Comparison of ENCODE assay signal across 10 mouse cellular contexts in the genomic region with DNA sequence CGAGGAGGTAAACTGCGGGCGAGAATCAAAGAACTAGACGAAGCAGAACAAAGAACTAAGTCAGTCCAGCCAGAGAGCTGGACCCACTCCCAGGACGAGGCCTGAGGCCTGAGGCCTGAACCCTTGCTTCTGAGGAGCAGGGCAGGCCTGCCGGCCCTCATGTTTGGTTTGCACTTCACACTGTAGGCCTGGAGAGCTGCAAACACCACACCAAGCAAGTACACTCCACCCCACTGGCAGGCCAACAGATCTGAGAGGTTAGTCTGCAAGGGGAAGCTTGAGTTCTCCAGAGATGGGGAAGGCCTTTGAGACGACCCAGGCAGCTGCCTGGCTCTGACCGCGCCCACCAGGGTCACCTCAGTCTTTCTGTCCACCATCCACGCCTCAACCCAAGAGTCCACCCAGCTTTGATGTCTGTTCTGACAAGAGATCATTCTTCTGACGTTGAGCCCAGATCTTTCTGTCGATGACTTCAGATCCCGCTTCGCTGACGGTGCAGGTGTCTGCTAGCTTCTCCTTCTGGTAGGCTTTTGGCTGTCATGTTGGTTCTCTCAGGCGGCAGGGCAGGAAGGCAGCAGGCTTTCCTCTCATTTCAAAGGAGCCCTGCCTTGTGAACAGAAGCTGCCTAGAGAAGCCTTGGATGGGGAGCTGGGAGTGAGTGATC.
DNase-seq lines count a peak whose midpoint lies in the region; ATAC-seq lines count a peak whose summit lies in the region.
"Had no signal": no experiment of that assay in that cellular context is flagged by ENCODE, and none has a peak within 500 bp of the region (broad histone marks: within the 10 kb centered on the region; RNA-seq: fewer than 3 reads in every experiment).

No protein-coding gene starts in this region.

- no peak overlapping the region for H3K4me2 ChIP-seq in heart, embryonic 11.5 days
- H3K4me2 ChIP-seq: neural tube, embryonic 13.5 days had no signal

- no peaks in the 10 kb centered on the region for H3K36me3 ChIP-seq in heart, embryonic 11.5 days (ENCODE audit: control insufficient read depth, insufficient read depth, low read length)
- 0 out of 2 replicates have a peak, but pooled peaks cover 5% of the 10 kb centered on the region for H3K36me3 ChIP-seq in embryonic facial prominence, embryonic 10.5 days (replicated peaks)
- H3K36me3 ChIP-seq: neural tube, embryonic 13.5 days had no signal

- no peak for DNase-seq in heart, adult 9 months (ENCODE audit: low spot score in 2 of 2)
- peak; percentile 55 for DNase-seq in brain, adult 2 months (ENCODE audit: low read depth, low spot score)
- DNase-seq in embryonic facial prominence, embryonic 10.5 days (ENCODE audit: low spot score): no peak
- DNase-seq in lung, postnatal 25 days (ENCODE audit: low spot score): peak; percentile 67
- no peak for DNase-seq in testis, postnatal 14 days (ENCODE audit: low spot score)
- DNase-seq in spleen, adult 12 weeks (ENCODE audit: low spot score): no peak

- ATAC-seq in heart, embryonic 11.5 days (replicated peaks; ENCODE audit: insufficient number of reproducible peaks, low FRiP score, low TSS enrichment): no peak
- no peak for ATAC-seq in activated CD4-positive, CD25-positive, alpha-beta regulatory T cell, adult 4 months

- peaks cover 58% of the 10 kb centered on the region for H3K4me1 ChIP-seq in heart, embryonic 11.5 days (ENCODE audit: control insufficient read depth, insufficient read depth, low read length)
- peaks cover 79% of the 10 kb centered on the region for H3K4me1 ChIP-seq in embryonic facial prominence, embryonic 10.5 days

- no peak overlapping the region for H3K4me3 ChIP-seq in heart, embryonic 11.5 days (ENCODE audit: low read depth, low read length)
- H3K4me3 ChIP-seq in embryonic facial prominence, embryonic 10.5 days: no peak overlapping the region
- H3K4me3 ChIP-seq: neural tube, embryonic 13.5 days had no signal

- no peaks in the 10 kb centered on the region for H3K9me3 ChIP-seq in heart, embryonic 11.5 days (replicated peaks; ENCODE audit: control insufficient read depth, low read length)
- no peaks in the 10 kb centered on the region for H3K9me3 ChIP-seq in embryonic facial prominence, embryonic 10.5 days
- H3K9me3 ChIP-seq: neural tube, embryonic 13.5 days had no signal

- H3K9ac ChIP-seq in heart, embryonic 11.5 days (ENCODE audit: low read depth, low read length): no peak overlapping the region
- H3K9ac ChIP-seq: neural tube, embryonic 13.5 days had no signal

- WGBS in heart, embryonic 11.5 days (ENCODE audit: insufficient replicate concordance): 55% methylated on average over 16 of the region's 16 CpGs
- WGBS in embryonic facial prominence, embryonic 10.5 days: 58% methylated on average over 16 of the region's 16 CpGs

- 0 out of 2 replicates have a peak overlapping the region, but pooled peaks have one; percentile 24 for H3K27ac ChIP-seq in heart, embryonic 11.5 days (ENCODE audit: low read depth, low read length)
- peak overlapping the region; percentile 66 for H3K27ac ChIP-seq in embryonic facial prominence, embryonic 10.5 days (replicated peaks)
- H3K27ac ChIP-seq: kidney, postnatal 0 days; neural tube, embryonic 13.5 days had no signal

- no peaks in the 10 kb centered on the region for H3K27me3 ChIP-seq in heart, embryonic 11.5 days (ENCODE audit: control insufficient read depth, insufficient read depth, low read length)
- H3K27me3 ChIP-seq in embryonic facial prominence, embryonic 10.5 days (replicated peaks; ENCODE audit: low read depth, poor library complexity, severe bottlenecking): no peaks in the 10 kb centered on the region
- H3K27me3 ChIP-seq: neural tube, embryonic 13.5 days had no signal

Comparison
In these comparisons a context has a peak if more than half of its experiments do, and no peak if none do; other contexts are left out.
1. DNase-seq: peak in brain, adult 2 months (single experiment) and lung, postnatal 25 days (single experiment); none in heart, adult 9 months (0 of 2), embryonic facial prominence, embryonic 10.5 days (single experiment), testis, postnatal 14 days (single experiment) and spleen, adult 12 weeks (single experiment).